Mouse (Mus musculus) hindbrain, embryonic 14.5 days (tissue): ENCODE measurements at regions not wholly inside any gene's neighbourhood (a gene's known extent, or its start where the extent isn't known, plus 50 kb on each side); places are given as distances from the start of the nearest gene placed in this dataset.
"Not testable (repeated sequence)": the region's sequence is repeated elsewhere in the genome, so short reads cannot be mapped to it uniquely, and the experiment has no call there.

Experiments
- ATAC-seq: fragments of 200-750 bp; cut with Nextera tagmentation; 2 replicates; pipeline ENCODE4 v1.8.0; 2017; ENCODE audit warnings: moderate number of reproducible peaks, mild to moderate bottlenecking, moderate TSS enrichment, moderate library complexity; ENCODE audit not compliant: low FRiP score
- DNase-seq: peaks from one replicate; pipeline ENCODE4 v3.0.0-alpha.2; 2015; ENCODE audit warnings: low spot score
- H3K27ac ChIP-seq: fragments of 300-500 bp; sonication (generic); 2 replicates; pipeline ENCODE4 v1.5.1; 2014; ENCODE audit warnings: mild to moderate bottlenecking, moderate library complexity
- H3K27me3 ChIP-seq: fragments of 300-500 bp; sonication (generic); 2 replicates; pipeline ENCODE4 v1.6.1; 2014; ENCODE audit warnings: mild to moderate bottlenecking, low read length, mixed read lengths; ENCODE audit not compliant: control insufficient read depth, insufficient read depth
- H3K36me3 ChIP-seq: fragments of 300-500 bp; sonication (generic); replicated peaks from 2 replicates; pipeline ENCODE4 v1.6.1; 2014; ENCODE audit not compliant: control insufficient read depth, insufficient read depth
- H3K4me1 ChIP-seq: fragments of 300-500 bp; sonication (generic); replicated peaks from 2 replicates; pipeline ENCODE4 v1.6.1; 2014; ENCODE audit warnings: antibody characterized with exemption, low read length, mixed read lengths; ENCODE audit not compliant: control insufficient read depth, insufficient read depth
- H3K4me2 ChIP-seq: fragments of 300-500 bp; sonication (generic); replicated peaks from 2 replicates; pipeline ENCODE4 v1.6.1; 2014; ENCODE audit warnings: mild to moderate bottlenecking, moderate library complexity
- H3K4me3 ChIP-seq: fragments of 300-500 bp; sonication (generic); replicated peaks from 2 replicates; pipeline ENCODE4 v1.5.1; 2014; ENCODE audit warnings: mild to moderate bottlenecking, low read length
- H3K9ac ChIP-seq: fragments of 300-500 bp; sonication (generic); 2 replicates; pipeline ENCODE4 v1.6.1; 2014
- H3K9me3 ChIP-seq: fragments of 300-500 bp; sonication (generic); 2 replicates; pipeline ENCODE4 v1.6.1; 2016; ENCODE audit warnings: low read length; ENCODE audit not compliant: control insufficient read depth
- WGBS: fragments of 180-500 bp; shearing (Covaris S2); extraction: QIAGEN DNeasy Blood & Tissue Kit; methylation state at CpG from one replicate; pipeline ENCODE4 v1.1.7; 2014; 5-methylcytosine and 5-hydroxymethylcytosine counted together

GRCm38 (mm10) chr8:12451857-12452256, 56.8 kb downstream of the Sox1 start:
- 0 out of 2 replicates have a peak, but pooled peaks cover 8% of the 10 kb centered on the region for H3K27me3 ChIP-seq
- DNase-seq (no peak), ATAC-seq (no peak)
- no peak overlapping the region for H3K9ac ChIP-seq
- peaks cover 3% of the 10 kb centered on the region; the same call in 1 of the 2 replicates for H3K9me3 ChIP-seq
- WGBS, result 76% methylated on average over 8 of the region's 8 CpGs
- H3K36me3 ChIP-seq, result no peaks in the 10 kb centered on the region
- no peak overlapping the region for H3K27ac ChIP-seq
- H3K4me1 ChIP-seq, result no peaks in the 10 kb centered on the region
- no peak overlapping the region for H3K4me2 ChIP-seq
- H3K4me3 ChIP-seq, result no peak overlapping the region

GRCm38 (mm10) chr8:12455376-12455775, 60.3 kb downstream of the Sox1 start:
- H3K4me3 ChIP-seq, H3K27me3 ChIP-seq, H3K4me1 ChIP-seq, H3K9me3 ChIP-seq, DNase-seq, H3K27ac ChIP-seq, H3K36me3 ChIP-seq, ATAC-seq, H3K4me2 ChIP-seq, H3K9ac ChIP-seq: not testable (repeated sequence)
- 93% methylated on average over 3 of the region's 3 CpGs for WGBS

GRCm38 (mm10) chr8:12456326-12456725, 61.2 kb downstream of the Sox1 start:
- DNase-seq (no peak), ATAC-seq (no peak)
- H3K4me2 ChIP-seq, result no peak overlapping the region
- H3K36me3 ChIP-seq, result no peaks in the 10 kb centered on the region
- no peak overlapping the region for H3K27ac ChIP-seq
- no peaks in the 10 kb centered on the region for H3K4me1 ChIP-seq
- H3K27me3 ChIP-seq, result 0 out of 2 replicates have a peak, but pooled peaks cover 5% of the 10 kb centered on the region
- 96% methylated on average over 1 of the region's 1 CpGs for WGBS
- H3K9ac ChIP-seq, result no peak overlapping the region
- H3K4me3 ChIP-seq, result no peak overlapping the region
- no peaks in the 10 kb centered on the region for H3K9me3 ChIP-seq

- H3K4me3 ChIP-seq, result no peak overlapping the region
- no peak overlapping the region for H3K4me2 ChIP-seq
- no peak for ATAC-seq
- H3K4me1 ChIP-seq, result no peaks in the 10 kb centered on the region
- no peaks in the 10 kb centered on the region for H3K9me3 ChIP-seq
- 0 out of 2 replicates have a peak, but pooled peaks cover 8% of the 10 kb centered on the region for H3K27me3 ChIP-seq
- H3K9ac ChIP-seq, result no peak overlapping the region
- WGBS, result 68% methylated on average over 7 of the region's 7 CpGs
- H3K36me3 ChIP-seq, result no peaks in the 10 kb centered on the region
- no peak for DNase-seq
- no peak overlapping the region for H3K27ac ChIP-seq
Measured at GRCm38 (mm10) chr8:12457015-12457414, 61.9 kb downstream of the Sox1 start.

GRCm38 (mm10) chr8:12466845-12467244, 71.8 kb downstream of the Sox1 start:
- no peak overlapping the region for H3K4me2 ChIP-seq
- H3K27ac ChIP-seq, result no peak overlapping the region
- no peak for ATAC-seq
- no peaks in the 10 kb centered on the region for H3K36me3 ChIP-seq
- WGBS, result 72% methylated on average over 7 of the region's 7 CpGs
- H3K9me3 ChIP-seq, result no peaks in the 10 kb centered on the region
- peaks cover 9% of the 10 kb centered on the region; the same call in 1 of the 2 replicates for H3K27me3 ChIP-seq
- no peak for DNase-seq
- H3K4me3 ChIP-seq, result no peak overlapping the region
- H3K9ac ChIP-seq, result no peak overlapping the region
- H3K4me1 ChIP-seq, result no peaks in the 10 kb centered on the region

GRCm38 (mm10) chr8:12467386-12468326, 72.6 kb downstream of the Sox1 start:
- no peaks in the 10 kb centered on the region for H3K9me3 ChIP-seq
- H3K36me3 ChIP-seq, result no peaks in the 10 kb centered on the region
- H3K9ac ChIP-seq, result no peak overlapping the region
- no peaks in the 10 kb centered on the region for H3K4me1 ChIP-seq
- H3K27me3 ChIP-seq, result peaks cover 6% of the 10 kb centered on the region; the same call in 1 of the 2 replicates
- no peak overlapping the region for H3K4me2 ChIP-seq
- 76% methylated on average over 36 of the region's 36 CpGs for WGBS
- H3K27ac ChIP-seq, result no peak overlapping the region
- DNase-seq, result no peak
- no peak overlapping the region for H3K4me3 ChIP-seq
- ATAC-seq, result no peak

- Histone ChIP-seq H3K4me2 (peak overlapping the region; percentile 73), H3K27me3 (peaks cover 20% of the 10 kb centered on the region), H3K27ac (0 out of 2 replicates have a peak overlapping the region, but pooled peaks have one; percentile 26), H3K9ac (peak overlapping the region; percentile 52), H3K9me3 (no peaks in the 10 kb centered on the region), H3K4me1 (peaks cover 27% of the 10 kb centered on the region), H3K36me3 (no peaks in the 10 kb centered on the region), H3K4me3 (peak overlapping the region; percentile 33)
- DNase-seq, result peak; percentile 54
- 7% methylated on average over 39 of the region's 39 CpGs for WGBS
- ATAC-seq, result peak; percentile 39; the same call in 1 of the 2 replicates
Measured at GRCm38 (mm10) chr8:12477449-12478401, 82.6 kb downstream of the Sox1 start.

GRCm38 (mm10) chr8:12481918-12482317, 86.8 kb downstream of the Sox1 start:
- 18% methylated on average over 14 of the region's 14 CpGs for WGBS
- H3K9me3 ChIP-seq, result no peaks in the 10 kb centered on the region
- H3K4me2 ChIP-seq, result no peak overlapping the region
- no peak overlapping the region for H3K27ac ChIP-seq
- H3K36me3 ChIP-seq, result no peaks in the 10 kb centered on the region
- H3K4me1 ChIP-seq, result peaks cover 28% of the 10 kb centered on the region
- H3K4me3 ChIP-seq, result no peak overlapping the region
- DNase-seq (peak; percentile 63), ATAC-seq (no peak; the same call in 1 of the 2 replicates)
- H3K27me3 ChIP-seq, result peaks cover 46% of the 10 kb centered on the region
- H3K9ac ChIP-seq, result no peak overlapping the region

- 81% methylated on average over 3 of the region's 3 CpGs for WGBS
- peaks cover 15% of the 10 kb centered on the region for H3K4me1 ChIP-seq
- no peaks in the 10 kb centered on the region for H3K9me3 ChIP-seq
- no peak overlapping the region for H3K27ac ChIP-seq
- ATAC-seq (no peak), DNase-seq (no peak)
- H3K4me2 ChIP-seq, result no peak overlapping the region
- no peaks in the 10 kb centered on the region for H3K36me3 ChIP-seq
- no peak overlapping the region for H3K9ac ChIP-seq
- H3K27me3 ChIP-seq, result peaks cover 42% of the 10 kb centered on the region
- H3K4me3 ChIP-seq, result no peak overlapping the region
Measured at GRCm38 (mm10) chr8:12483551-12483950, 88.5 kb downstream of the Sox1 start.
